Mouse (Mus musculus) limb, embryonic 13.5 days (tissue): Measurements from ENCODE around the gene Lpp. TPM values are rescaled to one million over a fixed set of nuclear protein-coding genes. Genes with fewer than 3 reads are reported as not detected.

Source experiments
- ATAC-seq: fragments of 200-750 bp; cut with Nextera tagmentation; 2 replicates; pipeline ENCODE4 v1.8.0; 2017; ENCODE audit warnings: low read depth, moderate number of reproducible peaks, moderate TSS enrichment; ENCODE audit not compliant: low FRiP score
- H3K27ac ChIP-seq: fragments of 300-500 bp; sonication (generic); 2 replicates; pipeline ENCODE4 v1.5.1; 2015; ENCODE audit warnings: inconsistent platforms, mild to moderate bottlenecking, moderate library complexity
- H3K27me3 ChIP-seq: fragments of 300-500 bp; sonication (generic); 2 replicates; pipeline ENCODE4 v1.6.1; 2015; ENCODE audit warnings: mild to moderate bottlenecking, inconsistent platforms
- H3K36me3 ChIP-seq: fragments of 300-500 bp; sonication (generic); 2 replicates; pipeline ENCODE4 v1.6.1; 2015; ENCODE audit warnings: inconsistent platforms, mild to moderate bottlenecking, moderate library complexity
- H3K4me1 ChIP-seq: fragments of 300-500 bp; sonication (generic); 2 replicates; pipeline ENCODE4 v1.6.1; 2015; ENCODE audit warnings: inconsistent platforms
- H3K4me2 ChIP-seq: fragments of 300-500 bp; sonication (generic); replicated peaks from 2 replicates; pipeline ENCODE4 v1.6.1; 2015; ENCODE audit warnings: inconsistent platforms, mild to moderate bottlenecking, moderate library complexity
- H3K4me3 ChIP-seq: fragments of 300-500 bp; sonication (generic); 2 replicates; pipeline ENCODE4 v1.5.1; 2015; ENCODE audit warnings: moderate library complexity, mild to moderate bottlenecking, inconsistent platforms
- H3K9ac ChIP-seq: fragments of 300-500 bp; sonication (generic); 2 replicates; pipeline ENCODE4 v1.6.1; 2015; ENCODE audit warnings: mild to moderate bottlenecking, inconsistent platforms
- H3K9me3 ChIP-seq: fragments of 300-500 bp; sonication (generic); 2 replicates; pipeline ENCODE4 v1.6.1; 2016; ENCODE audit warnings: inconsistent platforms
- whole genome bisulfite sequencing: fragments of 180-500 bp; shearing (Covaris S2); methylation state at CpG from one replicate; pipeline ENCODE4 v1.1.7; 2015; 5-methylcytosine and 5-hydroxymethylcytosine counted together
- polyA plus RNA-seq: library from polyadenylated mRNA; unstranded; fragments of >200 nt; fragmentation: Nextera tagmentation; extraction: Ambion mirVana; gene quantifications from 2 replicates; pipeline ENCODE4 v1.2.1, GENCODE M21; 2015

Gene Lpp
- polyA plus RNA-seq, 1 experiment from 2014 or later: 56.0 TPM

- no peaks in the 10 kb centered on the region for H3K9me3 ChIP-seq
- no peak overlapping the region for H3K9ac ChIP-seq
- H3K36me3 ChIP-seq: no peaks in the 10 kb centered on the region
- H3K27me3 ChIP-seq: no peaks in the 10 kb centered on the region
- WGBS: 78% methylated on average over 3 of the region's 3 CpGs
- H3K4me2 ChIP-seq: no peak overlapping the region
- no peak overlapping the region for H3K4me3 ChIP-seq
- ATAC-seq: no peak
- no peak overlapping the region for H3K27ac ChIP-seq
- peaks cover 7% of the 10 kb centered on the region; the same call in 1 of the 2 replicates for H3K4me1 ChIP-seq
Measured at GRCm38 (mm10) chr16:24788973-24789372, 395.7 kb downstream of the Lpp start.

- Histone ChIP-seq H3K9me3 (no peaks in the 10 kb centered on the region), H3K27me3 (no peaks in the 10 kb centered on the region), H3K36me3 (no peaks in the 10 kb centered on the region), H3K4me2 (no peak overlapping the region), H3K4me1 (peaks cover 7% of the 10 kb centered on the region; the same call in 1 of the 2 replicates), H3K9ac (no peak overlapping the region), H3K27ac (no peak overlapping the region), H3K4me3 (no peak overlapping the region)
- 88% methylated on average over 1 of the region's 1 CpGs for WGBS
- no peak for ATAC-seq
Measured at GRCm38 (mm10) chr16:24791387-24791786, 398.1 kb downstream of the Lpp start.

- ATAC-seq: no peak
- 71% methylated on average over 4 of the region's 4 CpGs for WGBS
- H3K36me3 ChIP-seq: no peaks in the 10 kb centered on the region
- no peak overlapping the region for H3K9ac ChIP-seq
- H3K4me3 ChIP-seq: no peak overlapping the region
- H3K27ac ChIP-seq: no peak overlapping the region
- no peaks in the 10 kb centered on the region for H3K27me3 ChIP-seq
- no peak overlapping the region for H3K4me2 ChIP-seq
- H3K4me1 ChIP-seq: peaks cover 7% of the 10 kb centered on the region; the same call in 1 of the 2 replicates
- no peaks in the 10 kb centered on the region for H3K9me3 ChIP-seq
Measured at GRCm38 (mm10) chr16:24791984-24792383, 398.7 kb downstream of the Lpp start.

GRCm38 (mm10) chr16:24792836-24793235 lies 399.5 kb downstream of the Lpp start:
- 54% methylated on average over 4 of the region's 4 CpGs for WGBS
- Histone ChIP-seq H3K36me3 (no peaks in the 10 kb centered on the region), H3K4me1 (peaks cover 7% of the 10 kb centered on the region; the same call in 1 of the 2 replicates), H3K27me3 (no peaks in the 10 kb centered on the region), H3K4me3 (no peak overlapping the region), H3K27ac (no peak overlapping the region), H3K4me2 (no peak overlapping the region), H3K9ac (no peak overlapping the region), H3K9me3 (no peaks in the 10 kb centered on the region)
- no peak for ATAC-seq

- H3K36me3 ChIP-seq: no peaks in the 10 kb centered on the region
- no peak overlapping the region for H3K9ac ChIP-seq
- no peak overlapping the region for H3K27ac ChIP-seq
- H3K27me3 ChIP-seq: no peaks in the 10 kb centered on the region
- H3K4me3 ChIP-seq: no peak overlapping the region
- ATAC-seq: no peak
- peaks cover 7% of the 10 kb centered on the region; the same call in 1 of the 2 replicates for H3K4me1 ChIP-seq
- no peaks in the 10 kb centered on the region for H3K9me3 ChIP-seq
- 86% methylated on average over 2 of the region's 2 CpGs for WGBS
- no peak overlapping the region for H3K4me2 ChIP-seq
Measured at GRCm38 (mm10) chr16:24794665-24795064, 401.4 kb downstream of the Lpp start.

GRCm38 (mm10) chr16:24801355-24801754 lies 408.0 kb downstream of the Lpp start:
- no peak overlapping the region for H3K9ac ChIP-seq
- 90% methylated on average over 4 of the region's 4 CpGs for WGBS
- no peaks in the 10 kb centered on the region for H3K4me1 ChIP-seq
- H3K27ac ChIP-seq: no peak overlapping the region
- no peaks in the 10 kb centered on the region for H3K9me3 ChIP-seq
- H3K36me3 ChIP-seq: no peaks in the 10 kb centered on the region
- ATAC-seq: no peak
- no peak overlapping the region for H3K4me2 ChIP-seq
- no peak overlapping the region for H3K4me3 ChIP-seq
- H3K27me3 ChIP-seq: no peaks in the 10 kb centered on the region

GRCm38 (mm10) chr16:24801780-24802179 lies 408.5 kb downstream of the Lpp start:
- Histone ChIP-seq H3K4me3 (no peak overlapping the region), H3K4me1 (no peaks in the 10 kb centered on the region), H3K27me3 (no peaks in the 10 kb centered on the region), H3K4me2 (no peak overlapping the region), H3K9me3 (no peaks in the 10 kb centered on the region), H3K36me3 (no peaks in the 10 kb centered on the region), H3K27ac (no peak overlapping the region), H3K9ac (no peak overlapping the region)
- no peak for ATAC-seq
- 84% methylated on average over 1 of the region's 1 CpGs for WGBS

- Histone ChIP-seq H3K27me3 (no peaks in the 10 kb centered on the region), H3K4me3 (no peak overlapping the region), H3K9me3 (no peaks in the 10 kb centered on the region), H3K27ac (no peak overlapping the region), H3K36me3 (no peaks in the 10 kb centered on the region), H3K9ac (no peak overlapping the region), H3K4me1 (no peaks in the 10 kb centered on the region), H3K4me2 (no peak overlapping the region)
- WGBS: 97% methylated on average over 1 of the region's 1 CpGs
- ATAC-seq: no peak
Measured at GRCm38 (mm10) chr16:24806093-24806492, 412.8 kb downstream of the Lpp start.

GRCm38 (mm10) chr16:24807565-24807964 lies 414.3 kb downstream of the Lpp start:
- Histone ChIP-seq H3K9ac (no peak overlapping the region), H3K4me3 (no peak overlapping the region), H3K9me3 (no peaks in the 10 kb centered on the region), H3K4me1 (no peaks in the 10 kb centered on the region), H3K36me3 (no peaks in the 10 kb centered on the region), H3K4me2 (no peak overlapping the region), H3K27ac (no peak overlapping the region), H3K27me3 (no peaks in the 10 kb centered on the region)
- no peak for ATAC-seq
- WGBS: 77% methylated on average over 4 of the region's 4 CpGs

- no peak for ATAC-seq
- H3K4me3 ChIP-seq: no peak overlapping the region
- H3K9ac ChIP-seq: no peak overlapping the region
- no peak overlapping the region for H3K27ac ChIP-seq
- H3K9me3 ChIP-seq: no peaks in the 10 kb centered on the region
- no peaks in the 10 kb centered on the region for H3K4me1 ChIP-seq
- no peak overlapping the region for H3K4me2 ChIP-seq
- no peaks in the 10 kb centered on the region for H3K36me3 ChIP-seq
- H3K27me3 ChIP-seq: no peaks in the 10 kb centered on the region
- WGBS: 89% methylated on average over 6 of the region's 6 CpGs
Measured at GRCm38 (mm10) chr16:24809811-24810210, 416.5 kb downstream of the Lpp start.

- Histone ChIP-seq H3K9me3 (no peaks in the 10 kb centered on the region), H3K36me3 (no peaks in the 10 kb centered on the region), H3K4me3 (no peak overlapping the region), H3K27ac (no peak overlapping the region), H3K27me3 (no peaks in the 10 kb centered on the region), H3K4me2 (no peak overlapping the region), H3K9ac (no peak overlapping the region), H3K4me1 (no peaks in the 10 kb centered on the region)
- ATAC-seq: no peak
- 79% methylated on average over 3 of the region's 3 CpGs for WGBS
Measured at GRCm38 (mm10) chr16:24816621-24817020, 423.3 kb downstream of the Lpp start.

GRCm38 (mm10) chr16:24817381-24817780 lies 424.1 kb downstream of the Lpp start:
- Histone ChIP-seq H3K27me3 (no peaks in the 10 kb centered on the region), H3K9ac (no peak overlapping the region), H3K27ac (no peak overlapping the region), H3K4me3 (no peak overlapping the region), H3K36me3 (no peaks in the 10 kb centered on the region), H3K4me2 (no peak overlapping the region), H3K4me1 (no peaks in the 10 kb centered on the region), H3K9me3 (no peaks in the 10 kb centered on the region)
- 89% methylated on average over 3 of the region's 3 CpGs for WGBS
- no peak for ATAC-seq

- no peak for ATAC-seq
- 72% methylated on average over 4 of the region's 4 CpGs for WGBS
- H3K9me3 ChIP-seq: no peaks in the 10 kb centered on the region
Measured at GRCm38 (mm10) chr16:24819127-24819526, 425.8 kb downstream of the Lpp start.

More at GRCm38 (mm10) chr16:24819127-24819526, 425.8 kb downstream of the Lpp start:
- Histone ChIP-seq H3K4me2 (no peak overlapping the region), H3K4me3 (no peak overlapping the region), H3K4me1 (no peaks in the 10 kb centered on the region), H3K36me3 (no peaks in the 10 kb centered on the region), H3K27ac (no peak overlapping the region), H3K27me3 (no peaks in the 10 kb centered on the region), H3K9ac (no peak overlapping the region)
